Mouse (Mus musculus): ENCODE results near the gene 4931428F04Rik. TPM values are rescaled to one million over a fixed set of nuclear protein-coding genes. Genes with fewer than 3 reads are reported as not detected.

The 4931428F04Rik gene
- polyA plus RNA-seq, 2 experiments, result 9.9 to 30.1 TPM

DNA sequence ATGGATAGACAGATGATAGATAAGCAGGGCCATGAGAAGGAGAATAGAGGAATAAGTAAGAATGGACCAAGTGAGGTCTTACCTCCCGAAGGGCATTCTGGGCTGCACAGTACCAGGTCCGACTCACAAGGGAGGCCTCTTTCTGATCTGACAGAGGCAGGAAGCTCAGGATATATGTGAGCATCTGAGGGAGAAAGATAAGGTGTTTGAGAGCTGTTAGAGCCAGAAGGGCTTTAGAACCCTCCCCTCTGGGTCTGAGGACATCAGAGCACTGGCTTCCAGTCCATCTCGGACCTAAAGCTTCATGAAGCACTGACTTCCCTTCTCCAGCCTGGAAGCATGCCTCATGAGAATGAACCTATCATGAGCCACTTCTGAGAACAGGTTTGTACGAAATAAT is 33.5 kb upstream of the 4931428F04Rik start:
- Histone ChIP-seq H3K9me3 (ENCODE audit: control insufficient read depth, low read length) (no peaks in the 10 kb centered on the region), H3K36me3 (ENCODE audit: control insufficient read depth, insufficient read depth, low read length) (peaks cover 32% of the 10 kb centered on the region), H3K4me1 (ENCODE audit: control insufficient read depth, insufficient read depth, low read length) (peaks cover 14% of the 10 kb centered on the region), H3K27ac (replicated peaks; ENCODE audit: low read depth, low read length) (no peak overlapping the region), H3K9ac (ENCODE audit: low read depth, low read length, severe bottlenecking) (no peak overlapping the region), H3K4me3 (replicated peaks; ENCODE audit: low read length) (no peak overlapping the region), H3K27me3 (ENCODE audit: control insufficient read depth, insufficient read depth, low read length) (no peaks in the 10 kb centered on the region), H3K4me2 (replicated peaks; ENCODE audit: low read depth, low read length, severe bottlenecking) (no peak overlapping the region)
- ATAC-seq (ENCODE audit: low FRiP score, low read depth) (no peak), DNase-seq (ENCODE audit: low spot score) (no peak)
- no peak for TF ChIP-seq POLR2A (IDR thresholded peaks at IDR 0.05; ENCODE audit: borderline replicate concordance, extremely low read depth, insufficient read depth, insufficient read length)
- 91% methylated on average over 4 of the region's 4 CpGs for WGBS

DNA sequence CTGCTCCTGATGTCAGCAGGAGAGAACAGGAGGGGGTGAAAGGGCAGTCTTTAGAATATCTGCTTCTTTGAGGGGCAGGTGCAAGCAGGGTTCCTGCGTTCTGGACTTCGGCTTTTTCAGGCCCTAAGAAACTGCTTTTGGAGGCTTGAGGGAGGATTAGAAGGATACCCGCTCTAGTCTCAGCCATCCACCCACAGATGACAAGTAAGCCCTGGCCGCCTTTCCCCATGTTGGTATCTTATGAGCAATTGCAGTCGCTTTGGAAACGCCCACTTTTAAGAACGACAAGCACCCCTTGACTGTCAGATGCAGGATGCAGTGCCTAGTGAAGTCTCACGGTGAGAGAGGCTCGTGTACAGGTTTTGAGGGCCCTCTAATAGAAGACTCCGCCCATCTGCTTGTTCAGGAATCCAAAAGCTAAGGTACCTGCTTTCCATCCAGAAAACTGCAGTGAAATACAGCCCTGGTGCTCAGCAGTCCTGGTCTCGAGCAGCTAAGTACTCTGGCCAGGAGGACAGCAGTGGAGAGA is 29.1 kb upstream of the 4931428F04Rik start:
- ATAC-seq (ENCODE audit: low FRiP score, low read depth) (no peak), DNase-seq (ENCODE audit: low spot score) (no peak)
- no peak overlapping the region for H3K27ac ChIP-seq (replicated peaks; ENCODE audit: low read depth, low read length)
- H3K4me2 ChIP-seq (replicated peaks; ENCODE audit: low read depth, low read length, severe bottlenecking), result no peak overlapping the region
- H3K9me3 ChIP-seq (ENCODE audit: control insufficient read depth, low read length), result no peaks in the 10 kb centered on the region
- H3K4me3 ChIP-seq (replicated peaks; ENCODE audit: low read length), result no peak overlapping the region
- no peak overlapping the region for H3K9ac ChIP-seq (ENCODE audit: low read depth, low read length, severe bottlenecking)
- peaks cover 55% of the 10 kb centered on the region for H3K36me3 ChIP-seq (ENCODE audit: control insufficient read depth, insufficient read depth, low read length)
- no peaks in the 10 kb centered on the region for H3K4me1 ChIP-seq (ENCODE audit: control insufficient read depth, insufficient read depth, low read length)
- WGBS, result 80% methylated on average over 11 of the region's 11 CpGs
- H3K27me3 ChIP-seq (ENCODE audit: control insufficient read depth, insufficient read depth, low read length), result no peaks in the 10 kb centered on the region
- no peak for TF ChIP-seq POLR2A (IDR thresholded peaks at IDR 0.05; ENCODE audit: borderline replicate concordance, extremely low read depth, insufficient read depth, insufficient read length)

DNA sequence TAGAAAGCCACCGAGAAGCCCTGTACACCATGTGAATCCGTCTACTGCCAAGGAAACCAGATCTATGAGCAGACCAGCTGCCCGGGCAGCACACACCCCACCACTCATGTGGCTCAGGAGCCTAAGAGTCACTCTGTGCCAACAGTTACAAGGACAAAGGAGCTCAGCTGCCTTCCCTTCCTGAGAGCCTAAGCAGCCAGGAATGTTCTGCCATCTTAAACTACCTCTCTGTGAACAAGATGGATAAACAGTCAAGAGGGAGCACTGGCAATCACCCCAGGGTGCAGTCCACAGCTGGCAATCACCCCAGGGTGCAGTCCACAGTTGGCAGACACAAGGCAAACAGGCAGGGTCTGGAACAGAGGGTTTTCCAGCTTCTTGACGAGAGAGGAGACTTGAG is 28.3 kb upstream of the 4931428F04Rik start:
- DNase-seq (ENCODE audit: low spot score) (no peak), ATAC-seq (ENCODE audit: low FRiP score, low read depth) (no peak)
- no peaks in the 10 kb centered on the region for H3K4me1 ChIP-seq (ENCODE audit: control insufficient read depth, insufficient read depth, low read length)
- 83% methylated on average over 4 of the region's 4 CpGs for WGBS
- no peak overlapping the region for H3K4me2 ChIP-seq (replicated peaks; ENCODE audit: low read depth, low read length, severe bottlenecking)
- H3K27me3 ChIP-seq (ENCODE audit: control insufficient read depth, insufficient read depth, low read length), result no peaks in the 10 kb centered on the region
- no peaks in the 10 kb centered on the region for H3K9me3 ChIP-seq (ENCODE audit: control insufficient read depth, low read length)
- H3K27ac ChIP-seq (replicated peaks; ENCODE audit: low read depth, low read length), result no peak overlapping the region
- no peak overlapping the region for H3K4me3 ChIP-seq (replicated peaks; ENCODE audit: low read length)
- TF ChIP-seq POLR2A (IDR thresholded peaks at IDR 0.05; ENCODE audit: borderline replicate concordance, extremely low read depth, insufficient read depth, insufficient read length), result no peak
- peaks cover 58% of the 10 kb centered on the region for H3K36me3 ChIP-seq (ENCODE audit: control insufficient read depth, insufficient read depth, low read length)
- H3K9ac ChIP-seq (ENCODE audit: low read depth, low read length, severe bottlenecking), result no peak overlapping the region

DNA sequence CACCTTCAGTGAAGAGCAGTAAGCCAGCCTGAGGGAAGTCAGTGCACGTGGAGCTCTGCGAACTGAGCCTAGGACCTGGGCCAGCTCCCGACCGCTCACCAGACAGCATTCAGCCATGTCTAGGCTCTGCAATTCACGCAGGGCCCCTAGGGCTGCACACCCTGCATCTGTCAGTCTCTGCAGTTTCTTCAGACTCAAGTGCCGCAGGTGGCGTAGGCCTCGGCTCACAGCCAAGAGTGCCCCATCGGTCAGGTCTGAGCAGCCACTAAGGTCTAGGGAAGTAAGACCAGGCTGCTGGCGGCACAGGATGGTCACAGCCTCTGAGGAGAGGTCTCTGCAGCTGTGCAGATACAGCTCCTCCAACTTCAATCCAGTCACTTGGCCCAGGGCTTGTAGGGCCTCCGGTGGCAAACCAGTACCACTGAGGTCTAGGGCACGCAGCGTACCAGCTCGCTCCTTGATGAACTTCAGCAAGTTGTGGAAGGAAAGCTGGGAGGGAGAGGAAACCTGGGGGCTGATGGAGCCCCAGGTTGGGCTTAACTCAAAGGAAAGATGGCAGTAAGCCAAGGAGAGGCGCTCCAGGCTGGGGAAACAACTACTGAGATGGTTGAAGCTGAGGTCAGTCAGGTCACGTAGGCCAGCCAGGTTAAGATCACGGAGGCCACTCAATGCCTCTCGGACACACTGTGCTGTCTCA is 25.6 kb upstream of the 4931428F04Rik start:
- Histone ChIP-seq H3K4me3 (replicated peaks; ENCODE audit: low read length) (no peak overlapping the region), H3K27ac (replicated peaks; ENCODE audit: low read depth, low read length) (no peak overlapping the region), H3K9me3 (ENCODE audit: control insufficient read depth, low read length) (no peaks in the 10 kb centered on the region), H3K4me2 (replicated peaks; ENCODE audit: low read depth, low read length, severe bottlenecking) (no peak overlapping the region), H3K27me3 (ENCODE audit: control insufficient read depth, insufficient read depth, low read length) (no peaks in the 10 kb centered on the region), H3K4me1 (ENCODE audit: control insufficient read depth, insufficient read depth, low read length) (no peaks in the 10 kb centered on the region), H3K9ac (ENCODE audit: low read depth, low read length, severe bottlenecking) (no peak overlapping the region), H3K36me3 (ENCODE audit: control insufficient read depth, insufficient read depth, low read length) (peaks cover 63% of the 10 kb centered on the region)
- no peak for ATAC-seq (ENCODE audit: low FRiP score, low read depth)
- no peak for DNase-seq (ENCODE audit: low spot score)
- 89% methylated on average over 18 of the region's 18 CpGs for WGBS
- no peak for TF ChIP-seq POLR2A (IDR thresholded peaks at IDR 0.05; ENCODE audit: borderline replicate concordance, extremely low read depth, insufficient read depth, insufficient read length)

DNA sequence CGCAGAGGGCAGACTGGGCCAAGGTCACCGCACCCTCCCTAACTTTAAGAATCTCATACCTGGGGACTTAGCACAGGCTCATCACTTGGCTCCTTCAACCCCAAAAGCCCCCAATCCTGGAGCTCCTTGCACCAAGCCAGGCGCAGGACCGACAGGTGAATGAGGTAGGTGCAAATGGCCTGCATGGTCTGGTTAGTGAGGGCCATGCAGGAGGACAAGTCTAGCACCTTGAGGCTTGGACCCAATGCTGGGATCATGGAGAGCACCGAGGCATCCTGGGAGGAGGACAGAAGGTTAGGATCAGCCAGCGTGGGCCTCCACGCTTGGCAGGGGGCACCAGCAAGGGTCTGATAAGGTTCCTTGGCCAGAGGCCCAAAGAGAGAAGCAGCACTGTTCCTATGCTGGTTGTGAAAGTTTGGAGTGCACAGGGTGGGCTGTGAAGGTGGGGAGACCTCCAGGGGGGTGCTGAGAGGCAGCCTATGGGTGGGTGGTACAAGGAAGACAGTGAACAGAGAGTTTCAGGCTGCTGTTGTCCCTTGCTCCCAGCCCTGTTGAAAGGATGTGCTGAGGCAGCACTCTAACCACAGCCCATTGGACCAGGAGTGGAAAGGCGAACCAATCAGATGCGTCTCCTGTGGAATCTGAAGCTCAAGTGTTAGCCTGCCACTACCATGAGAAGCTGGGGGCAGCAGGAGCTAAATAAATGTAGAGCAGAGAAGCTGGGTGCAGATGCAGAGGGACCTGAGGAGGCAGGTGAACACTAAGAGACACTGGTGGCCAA is 24.1 kb upstream of the 4931428F04Rik start:
- H3K9ac ChIP-seq (ENCODE audit: low read depth, low read length, severe bottlenecking), result no peak overlapping the region
- no peak for TF ChIP-seq POLR2A (IDR thresholded peaks at IDR 0.05; ENCODE audit: borderline replicate concordance, extremely low read depth, insufficient read depth, insufficient read length)
- ATAC-seq (ENCODE audit: low FRiP score, low read depth), result no peak

More for the DNA sequence above, 24.1 kb upstream of the 4931428F04Rik start:
- no peak overlapping the region for H3K4me2 ChIP-seq (replicated peaks; ENCODE audit: low read depth, low read length, severe bottlenecking)
- no peak for DNase-seq (ENCODE audit: low spot score)
- H3K27ac ChIP-seq (replicated peaks; ENCODE audit: low read depth, low read length), result no peak overlapping the region
- H3K4me3 ChIP-seq (replicated peaks; ENCODE audit: low read length), result no peak overlapping the region
- 80% methylated on average over 9 of the region's 9 CpGs for WGBS
- H3K27me3 ChIP-seq (ENCODE audit: control insufficient read depth, insufficient read depth, low read length), result no peaks in the 10 kb centered on the region
- H3K4me1 ChIP-seq (ENCODE audit: control insufficient read depth, insufficient read depth, low read length), result no peaks in the 10 kb centered on the region
- H3K36me3 ChIP-seq (ENCODE audit: control insufficient read depth, insufficient read depth, low read length), result peaks cover 60% of the 10 kb centered on the region
- no peaks in the 10 kb centered on the region for H3K9me3 ChIP-seq (ENCODE audit: control insufficient read depth, low read length)

All from limb, embryonic 14.5 days (tissue).